Mouse (Mus musculus): ENCODE data around the gene Sema6d. TPM values are rescaled to one million over a fixed set of nuclear protein-coding genes. Genes with fewer than 3 reads are reported as not detected.

Sema6d gene
- polyA plus RNA-seq, 1 experiment from 2014 or later: 16.0 TPM

DNA sequence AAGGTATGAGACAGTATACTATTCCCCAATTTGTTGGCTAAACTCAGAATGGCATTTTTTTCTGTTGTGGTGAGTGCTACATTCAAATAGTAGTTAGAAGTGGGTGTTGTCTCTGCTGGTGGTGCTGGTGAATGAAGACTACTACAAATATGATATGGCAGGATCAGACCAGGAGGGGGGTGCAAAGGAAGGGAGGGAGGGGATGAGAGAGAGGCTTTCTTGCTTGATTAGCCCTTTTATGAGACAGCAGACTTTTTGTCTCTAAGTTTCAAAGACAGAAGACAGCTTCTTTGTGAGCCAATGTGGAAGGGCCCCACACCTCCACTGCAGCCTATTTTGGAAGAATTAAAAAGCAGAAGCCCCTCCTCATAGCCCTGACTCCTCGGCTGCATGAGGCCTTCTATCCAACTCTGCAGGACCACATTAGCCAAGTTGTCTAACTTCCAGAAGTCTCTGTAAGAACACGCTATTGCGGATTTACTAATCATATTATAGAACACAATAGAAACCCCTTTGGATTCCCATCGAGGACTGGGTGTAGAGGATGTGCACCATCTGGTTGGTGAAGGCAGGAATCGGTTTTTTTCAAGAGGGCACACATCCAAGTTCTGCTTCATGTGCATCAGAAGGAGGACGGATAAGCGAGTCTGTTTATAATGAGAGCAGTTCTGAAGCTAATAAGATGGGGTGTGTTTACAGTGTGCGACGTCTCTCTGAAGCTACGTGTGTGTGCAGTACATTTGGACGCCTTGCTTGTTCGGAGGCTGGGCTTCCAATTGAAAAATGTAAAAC, 400.4 kb downstream of the Sema6d start:
- ATAC-seq (ENCODE audit: insufficient number of reproducible peaks, insufficient read depth, low FRiP score, low read depth): no peak

DNA sequence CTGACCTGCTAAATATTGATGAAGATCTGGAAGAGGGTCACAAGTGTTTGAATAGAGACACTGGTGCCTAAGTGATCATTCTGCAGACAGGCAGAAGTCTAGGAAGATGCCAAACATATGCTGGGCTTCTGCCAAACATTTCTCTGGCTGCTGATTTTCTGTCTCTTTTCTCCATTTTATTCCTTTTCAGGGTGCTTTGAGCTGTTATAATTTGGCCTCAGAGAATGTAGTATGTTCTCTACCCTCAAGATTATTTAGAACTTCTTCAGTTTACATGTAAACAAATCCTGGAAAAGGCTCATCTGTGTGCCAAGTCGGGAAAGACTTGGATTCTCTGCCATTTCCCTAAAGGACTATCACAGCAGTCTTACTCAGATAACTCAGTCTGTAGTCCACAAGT, 406.0 kb downstream of the Sema6d start:
- no peaks in the 10 kb centered on the region for H3K9me3 ChIP-seq (ENCODE audit: control insufficient read depth, low read depth, low read length)
- 41% methylated on average over 1 of the region's 1 CpGs for WGBS
- H3K4me3 ChIP-seq (ENCODE audit: low read depth, low read length): no peak overlapping the region
- H3K4me2 ChIP-seq (replicated peaks; ENCODE audit: low read depth, low read length): no peak overlapping the region
- ATAC-seq (ENCODE audit: insufficient number of reproducible peaks, insufficient read depth, low FRiP score, low read depth): no peak
- no peaks in the 10 kb centered on the region for H3K4me1 ChIP-seq (ENCODE audit: control insufficient read depth, insufficient read depth, low read length)
- H3K27ac ChIP-seq (ENCODE audit: low read length): no peak overlapping the region
- no peaks in the 10 kb centered on the region for H3K36me3 ChIP-seq (ENCODE audit: control insufficient read depth, insufficient read depth, low read length)
- H3K9ac ChIP-seq (replicated peaks; ENCODE audit: low read depth, low read length): no peak overlapping the region
- H3K27me3 ChIP-seq (ENCODE audit: control insufficient read depth, insufficient read depth, low read length): no peaks in the 10 kb centered on the region

More for the DNA sequence above, 400.4 kb downstream of the Sema6d start:
- 0 out of 2 replicates have a peak overlapping the region, but pooled peaks have one; percentile 4 for H3K27ac ChIP-seq (ENCODE audit: low read length)
- H3K27me3 ChIP-seq (ENCODE audit: control insufficient read depth, insufficient read depth, low read length): no peaks in the 10 kb centered on the region
- H3K4me3 ChIP-seq (ENCODE audit: low read depth, low read length): no peak overlapping the region
- H3K9me3 ChIP-seq (ENCODE audit: control insufficient read depth, low read depth, low read length): no peaks in the 10 kb centered on the region
- no peaks in the 10 kb centered on the region for H3K36me3 ChIP-seq (ENCODE audit: control insufficient read depth, insufficient read depth, low read length)
- 36% methylated on average over 12 of the region's 12 CpGs for WGBS
- 0 out of 2 replicates have a peak, but pooled peaks cover 2% of the 10 kb centered on the region for H3K4me1 ChIP-seq (ENCODE audit: control insufficient read depth, insufficient read depth, low read length)
- no peak overlapping the region for H3K9ac ChIP-seq (replicated peaks; ENCODE audit: low read depth, low read length)
- H3K4me2 ChIP-seq (replicated peaks; ENCODE audit: low read depth, low read length): no peak overlapping the region

DNA sequence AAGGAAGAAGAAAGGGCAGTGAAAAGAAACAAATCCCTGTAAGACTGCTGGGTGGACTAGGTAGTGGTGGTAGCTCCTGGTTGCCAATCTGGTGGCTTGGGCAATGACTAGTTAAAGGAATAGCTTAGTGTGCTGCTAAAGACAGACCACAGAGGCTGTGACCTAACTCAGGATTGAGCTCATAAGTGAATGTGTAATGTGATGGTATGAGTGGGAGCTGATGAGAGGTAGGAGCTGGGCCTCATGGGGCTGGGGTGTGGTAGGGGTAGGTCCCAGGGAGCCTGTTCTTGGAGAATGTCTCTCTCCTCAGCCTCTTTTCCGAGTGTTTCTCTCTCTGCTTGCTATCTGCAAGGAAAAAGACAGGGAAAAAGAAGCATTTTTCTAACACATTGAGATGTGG, 409.9 kb downstream of the Sema6d start:
- H3K4me1 ChIP-seq (ENCODE audit: control insufficient read depth, insufficient read depth, low read length): no peaks in the 10 kb centered on the region
- no peak overlapping the region for H3K4me3 ChIP-seq (ENCODE audit: low read depth, low read length)
- H3K4me2 ChIP-seq (replicated peaks; ENCODE audit: low read depth, low read length): no peak overlapping the region
- H3K27ac ChIP-seq (ENCODE audit: low read length): no peak overlapping the region
- no peak overlapping the region for H3K9ac ChIP-seq (replicated peaks; ENCODE audit: low read depth, low read length)
- H3K9me3 ChIP-seq (ENCODE audit: control insufficient read depth, low read depth, low read length): no peaks in the 10 kb centered on the region
- no peak for ATAC-seq (ENCODE audit: insufficient number of reproducible peaks, insufficient read depth, low FRiP score, low read depth)
- 93% methylated on average over 1 of the region's 1 CpGs for WGBS
- no peaks in the 10 kb centered on the region for H3K27me3 ChIP-seq (ENCODE audit: control insufficient read depth, insufficient read depth, low read length)
- H3K36me3 ChIP-seq (ENCODE audit: control insufficient read depth, insufficient read depth, low read length): no peaks in the 10 kb centered on the region

DNA sequence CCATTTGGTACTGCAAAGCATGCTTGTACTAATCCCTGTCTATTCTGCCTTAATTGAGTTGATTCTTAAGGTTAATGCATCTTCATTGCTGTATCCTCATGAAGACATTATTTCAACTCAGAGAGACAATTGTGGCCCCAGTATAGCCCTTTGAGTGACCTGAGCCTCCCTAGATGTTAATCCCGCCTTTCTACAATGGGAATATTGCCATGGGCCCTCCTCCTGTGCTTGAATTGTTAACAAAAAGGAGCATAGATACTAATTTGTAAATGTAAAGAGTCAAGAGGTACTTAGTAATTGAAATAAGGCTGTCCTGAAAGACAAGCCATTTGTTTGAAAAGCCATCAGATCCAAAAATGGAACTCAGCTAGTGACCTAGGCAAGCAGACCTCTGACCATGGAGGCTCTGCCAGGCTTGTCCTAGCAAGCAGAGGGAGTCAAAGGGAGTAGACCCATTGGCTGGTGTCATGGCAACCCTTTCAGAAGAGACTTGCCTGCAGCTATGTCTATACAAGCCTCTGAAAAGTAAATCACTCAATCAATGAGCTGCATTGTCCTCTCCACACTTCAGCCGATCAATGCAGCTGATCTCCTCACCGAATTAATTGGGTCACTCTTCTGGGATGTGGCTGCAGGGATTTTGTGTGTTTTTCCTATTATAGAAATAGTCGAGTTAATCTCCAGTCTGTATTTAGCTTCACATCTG, 416.2 kb downstream of the Sema6d start:
- Histone ChIP-seq H3K4me1 (ENCODE audit: control insufficient read depth, insufficient read depth, low read length) (no peaks in the 10 kb centered on the region), H3K27ac (ENCODE audit: low read length) (no peak overlapping the region)

DNA sequence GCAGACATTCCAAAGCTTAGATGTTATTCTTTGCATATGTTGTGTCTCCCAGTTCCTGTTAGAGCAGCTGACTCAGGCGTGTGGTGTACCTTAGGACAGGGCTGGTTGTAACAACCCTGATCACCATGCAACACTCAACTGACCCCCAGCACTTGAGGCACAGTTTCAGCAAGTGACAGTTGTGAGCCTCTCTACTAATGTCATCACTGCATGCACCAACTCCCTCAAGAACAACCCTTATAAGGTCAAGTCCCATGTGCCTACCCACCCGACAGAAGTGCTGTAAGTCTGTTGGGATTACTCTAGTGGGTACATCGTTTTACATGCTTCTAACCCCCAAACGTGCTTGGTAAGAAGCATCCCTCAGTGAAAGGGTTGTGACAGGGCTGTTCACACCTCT, 418.0 kb downstream of the Sema6d start:
- Histone ChIP-seq H3K4me2 (replicated peaks; ENCODE audit: low read depth, low read length) (no peak overlapping the region), H3K4me3 (ENCODE audit: low read depth, low read length) (no peak overlapping the region), H3K27me3 (ENCODE audit: control insufficient read depth, insufficient read depth, low read length) (no peaks in the 10 kb centered on the region), H3K4me1 (ENCODE audit: control insufficient read depth, insufficient read depth, low read length) (no peaks in the 10 kb centered on the region), H3K9me3 (ENCODE audit: control insufficient read depth, low read depth, low read length) (no peaks in the 10 kb centered on the region), H3K36me3 (ENCODE audit: control insufficient read depth, insufficient read depth, low read length) (no peaks in the 10 kb centered on the region), H3K27ac (ENCODE audit: low read length) (no peak overlapping the region), H3K9ac (replicated peaks; ENCODE audit: low read depth, low read length) (no peak overlapping the region)
- WGBS: 79% methylated on average over 4 of the region's 4 CpGs
- ATAC-seq (ENCODE audit: insufficient number of reproducible peaks, insufficient read depth, low FRiP score, low read depth): no peak

More for the DNA sequence above, 416.2 kb downstream of the Sema6d start:
- Histone ChIP-seq H3K4me2 (replicated peaks; ENCODE audit: low read depth, low read length) (no peak overlapping the region), H3K27me3 (ENCODE audit: control insufficient read depth, insufficient read depth, low read length) (no peaks in the 10 kb centered on the region), H3K4me3 (ENCODE audit: low read depth, low read length) (no peak overlapping the region), H3K36me3 (ENCODE audit: control insufficient read depth, insufficient read depth, low read length) (no peaks in the 10 kb centered on the region), H3K9ac (replicated peaks; ENCODE audit: low read depth, low read length) (no peak overlapping the region), H3K9me3 (ENCODE audit: control insufficient read depth, low read depth, low read length) (no peaks in the 10 kb centered on the region)
- WGBS: 47% methylated on average over 4 of the region's 4 CpGs
- no peak for ATAC-seq (ENCODE audit: insufficient number of reproducible peaks, insufficient read depth, low FRiP score, low read depth)

DNA sequence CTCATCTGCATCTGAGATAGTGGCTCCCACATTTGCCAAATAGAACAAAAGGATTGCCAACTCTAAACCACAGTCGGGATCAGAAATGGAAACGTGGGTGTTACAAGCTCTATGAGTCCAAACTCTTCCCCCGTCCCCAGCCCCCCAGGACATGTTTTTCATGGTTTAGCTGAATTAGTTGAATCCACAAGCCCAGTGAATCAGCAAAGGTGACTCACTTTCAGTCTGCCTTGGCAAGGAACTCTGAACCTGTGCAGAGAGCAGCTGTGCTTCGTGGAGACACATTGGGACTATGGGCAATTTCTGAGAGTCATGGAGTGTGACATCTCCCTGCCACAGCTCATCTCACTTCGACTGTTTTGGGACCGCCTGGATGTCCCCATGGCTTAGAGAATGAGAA, 419.7 kb downstream of the Sema6d start:
- WGBS: 84% methylated on average over 6 of the region's 6 CpGs
- Histone ChIP-seq H3K4me3 (ENCODE audit: low read depth, low read length) (no peak overlapping the region), H3K27ac (ENCODE audit: low read length) (no peak overlapping the region), H3K9ac (replicated peaks; ENCODE audit: low read depth, low read length) (no peak overlapping the region), H3K27me3 (ENCODE audit: control insufficient read depth, insufficient read depth, low read length) (no peaks in the 10 kb centered on the region), H3K4me2 (replicated peaks; ENCODE audit: low read depth, low read length) (no peak overlapping the region), H3K9me3 (ENCODE audit: control insufficient read depth, low read depth, low read length) (no peaks in the 10 kb centered on the region), H3K4me1 (ENCODE audit: control insufficient read depth, insufficient read depth, low read length) (no peaks in the 10 kb centered on the region), H3K36me3 (ENCODE audit: control insufficient read depth, insufficient read depth, low read length) (no peaks in the 10 kb centered on the region)
- ATAC-seq (ENCODE audit: insufficient number of reproducible peaks, insufficient read depth, low FRiP score, low read depth): no peak

DNA sequence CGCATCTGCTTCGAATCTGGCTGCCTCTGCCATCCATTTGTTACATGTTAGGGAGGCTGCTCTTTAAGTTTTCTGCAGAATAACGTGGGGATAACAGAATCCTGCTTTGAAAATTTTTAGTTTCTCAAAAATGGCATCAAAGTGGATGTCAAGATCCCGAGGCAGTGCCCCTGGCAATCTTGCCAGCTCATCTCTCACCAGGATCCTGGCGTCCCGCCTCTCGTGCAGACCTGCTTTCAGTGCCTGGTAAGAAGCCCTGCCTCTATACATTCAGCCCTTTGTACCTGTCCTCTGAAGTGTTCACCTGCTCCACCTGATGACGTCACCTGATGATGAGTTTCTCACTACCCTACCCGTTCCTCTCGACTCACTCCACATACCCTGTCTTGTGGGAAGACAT, 422.1 kb downstream of the Sema6d start:
- Histone ChIP-seq H3K9me3 (ENCODE audit: control insufficient read depth, low read depth, low read length) (no peaks in the 10 kb centered on the region), H3K27ac (ENCODE audit: low read length) (no peak overlapping the region), H3K4me3 (ENCODE audit: low read depth, low read length) (no peak overlapping the region), H3K4me1 (ENCODE audit: control insufficient read depth, insufficient read depth, low read length) (no peaks in the 10 kb centered on the region), H3K4me2 (replicated peaks; ENCODE audit: low read depth, low read length) (no peak overlapping the region), H3K9ac (replicated peaks; ENCODE audit: low read depth, low read length) (no peak overlapping the region), H3K27me3 (ENCODE audit: control insufficient read depth, insufficient read depth, low read length) (no peaks in the 10 kb centered on the region), H3K36me3 (ENCODE audit: control insufficient read depth, insufficient read depth, low read length) (no peaks in the 10 kb centered on the region)
- no peak for ATAC-seq (ENCODE audit: insufficient number of reproducible peaks, insufficient read depth, low FRiP score, low read depth)
- WGBS: 89% methylated on average over 10 of the region's 10 CpGs

DNA sequence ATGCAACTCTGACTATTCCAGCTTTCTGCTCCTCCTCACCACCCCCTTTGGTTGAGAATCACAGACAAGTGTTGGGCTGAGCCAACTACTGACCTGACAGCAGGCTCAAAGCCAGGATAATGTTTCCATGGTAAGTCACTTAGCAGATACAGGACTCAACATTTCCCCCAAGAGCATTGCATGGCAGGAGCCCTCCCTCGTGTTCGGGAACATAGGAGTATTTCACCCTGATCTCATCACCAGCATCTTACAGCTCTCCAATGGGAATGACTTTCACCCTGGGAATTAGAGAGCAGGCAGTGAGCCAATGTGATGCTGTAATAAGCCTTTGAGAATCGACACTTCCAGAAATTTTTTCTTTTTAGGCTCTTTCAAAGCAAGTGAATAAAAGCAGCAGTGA, 432.7 kb downstream of the Sema6d start:
- H3K9ac ChIP-seq (replicated peaks; ENCODE audit: low read depth, low read length): no peak overlapping the region
- WGBS: 62% methylated on average over 3 of the region's 3 CpGs
- no peak overlapping the region for H3K27ac ChIP-seq (ENCODE audit: low read length)
- no peak for ATAC-seq (ENCODE audit: insufficient number of reproducible peaks, insufficient read depth, low FRiP score, low read depth)
- no peaks in the 10 kb centered on the region for H3K36me3 ChIP-seq (ENCODE audit: control insufficient read depth, insufficient read depth, low read length)
- H3K4me3 ChIP-seq (ENCODE audit: low read depth, low read length): no peak overlapping the region
- H3K4me2 ChIP-seq (replicated peaks; ENCODE audit: low read depth, low read length): no peak overlapping the region
- no peaks in the 10 kb centered on the region for H3K27me3 ChIP-seq (ENCODE audit: control insufficient read depth, insufficient read depth, low read length)
- no peaks in the 10 kb centered on the region for H3K9me3 ChIP-seq (ENCODE audit: control insufficient read depth, low read depth, low read length)
- H3K4me1 ChIP-seq (ENCODE audit: control insufficient read depth, insufficient read depth, low read length): no peaks in the 10 kb centered on the region
